Mouse (Mus musculus) hindbrain, embryonic 12.5 days (tissue): ENCODE measurements around the gene S100pbp. TPM values are rescaled to one million over a fixed set of nuclear protein-coding genes. Genes with fewer than 3 reads are reported as not detected.
A peak's percentile ranks its signal among the peaks of the same experiment; 100 is the strongest.

ENCODE experiments used
- ATAC-seq: fragments of 200-750 bp; cut with Nextera tagmentation; 2 replicates; pipeline ENCODE4 v1.8.0; 2017; ENCODE audit warnings: moderate TSS enrichment; ENCODE audit not compliant: low FRiP score
- H3K27ac ChIP-seq: fragments of 300-500 bp; sonication (generic); 2 replicates; pipeline ENCODE4 v1.5.1; 2016; ENCODE audit warnings: mild to moderate bottlenecking
- H3K27me3 ChIP-seq: fragments of 300-500 bp; sonication (generic); 2 replicates; pipeline ENCODE4 v1.6.1; 2016; ENCODE audit warnings: mild to moderate bottlenecking
- H3K36me3 ChIP-seq: fragments of 300-500 bp; sonication (generic); 2 replicates; pipeline ENCODE4 v1.6.1; 2016; ENCODE audit warnings: mild to moderate bottlenecking
- H3K4me1 ChIP-seq: fragments of 300-500 bp; sonication (generic); 2 replicates; pipeline ENCODE4 v1.6.1; 2016
- H3K4me2 ChIP-seq: fragments of 300-500 bp; sonication (generic); replicated peaks from 2 replicates; pipeline ENCODE4 v1.6.1; 2016; ENCODE audit warnings: mild to moderate bottlenecking
- H3K4me3 ChIP-seq: fragments of 300-500 bp; sonication (generic); 2 replicates; pipeline ENCODE4 v1.5.1; 2016; ENCODE audit warnings: mild to moderate bottlenecking
- H3K9ac ChIP-seq: fragments of 300-500 bp; sonication (generic); 2 replicates; pipeline ENCODE4 v1.6.1; 2016; ENCODE audit warnings: mild to moderate bottlenecking, moderate library complexity
- H3K9me3 ChIP-seq: fragments of 300-500 bp; sonication (generic); replicated peaks from 2 replicates; pipeline ENCODE4 v1.6.1; 2016; ENCODE audit warnings: mild to moderate bottlenecking
- WGBS: fragments of 180-500 bp; shearing (Covaris S2); methylation state at CpG from one replicate; pipeline ENCODE4 v1.1.7; 2016; 5-methylcytosine and 5-hydroxymethylcytosine counted together
- polyA plus RNA-seq: library from polyadenylated mRNA; unstranded; fragments of >200 nt; fragmentation: Nextera tagmentation; extraction: Ambion mirVana; gene quantifications from 2 replicates; pipeline ENCODE4 v1.2.1, GENCODE M21; 2016

Gene S100pbp
- polyA plus RNA-seq = 23.2 and 26.7 TPM in 2 replicates

- Histone ChIP-seq H3K4me3 (peak within 1 kb of the TSS; percentile 91), H3K36me3 (peaks cover 11% of the 10 kb centered on the region), H3K4me2 (peak within 1 kb of the TSS; percentile 80), H3K27ac (peak within 1 kb of the TSS; percentile 88), H3K27me3 (no peaks in the 10 kb centered on the region), H3K9me3 (no peaks in the 10 kb centered on the region), H3K9ac (peak within 1 kb of the TSS; percentile 85), H3K4me1 (peaks cover 28% of the 10 kb centered on the region)
- under 1% methylated on average over 53 of the region's 58 CpGs for WGBS
- ATAC-seq = peak; percentile 92
These were observed at the start of gene S100pbp, which contains the start of gene Yars for GRCm38 (mm10) chr4:129189542-129190519. S100pbp (minus strand) TSS chr4:129189727. Yars (plus strand) TSS chr4:129189760.

GRCm38 (mm10) chr4:129239075-129239474, 49.5 kb upstream of the S100pbp start:
- Histone ChIP-seq H3K4me2 (peak overlapping the region; percentile 93), H3K4me3 (peak overlapping the region; percentile 80), H3K9ac (peak overlapping the region; percentile 88), H3K9me3 (no peaks in the 10 kb centered on the region), H3K36me3 (no peaks in the 10 kb centered on the region), H3K4me1 (peaks cover 52% of the 10 kb centered on the region), H3K27me3 (peaks cover 9% of the 10 kb centered on the region), H3K27ac (peak overlapping the region; percentile 74)
- 2% methylated on average over 26 of the region's 29 CpGs for WGBS
- ATAC-seq = peak; percentile 90

- Histone ChIP-seq H3K4me3 (peak overlapping the region; percentile 80), H3K27ac (peak overlapping the region; percentile 74), H3K36me3 (no peaks in the 10 kb centered on the region), H3K9me3 (no peaks in the 10 kb centered on the region), H3K4me1 (peaks cover 52% of the 10 kb centered on the region), H3K9ac (peak overlapping the region; percentile 88), H3K27me3 (peaks cover 9% of the 10 kb centered on the region), H3K4me2 (peak overlapping the region; percentile 93)
- ATAC-seq = peak; percentile 45
- WGBS = under 1% methylated on average over 23 of the region's 23 CpGs
These were observed 49.1 kb upstream of the S100pbp start for GRCm38 (mm10) chr4:129238579-129239016.

GRCm38 (mm10) chr4:129237843-129238441, 48.4 kb upstream of the S100pbp start:
- peak overlapping the region; percentile 74; the same call in 1 of the 2 replicates for H3K27ac ChIP-seq
- 7% methylated on average over 21 of the region's 21 CpGs for WGBS
- no peaks in the 10 kb centered on the region for H3K36me3 ChIP-seq
- H3K27me3 ChIP-seq = peaks cover 9% of the 10 kb centered on the region
- peak; percentile 18; the same call in 1 of the 2 replicates for ATAC-seq
- H3K4me3 ChIP-seq = peak overlapping the region; percentile 80
- peak overlapping the region; percentile 88 for H3K9ac ChIP-seq
- H3K4me2 ChIP-seq = peak overlapping the region; percentile 93
- H3K4me1 ChIP-seq = peaks cover 53% of the 10 kb centered on the region
- no peaks in the 10 kb centered on the region for H3K9me3 ChIP-seq

- Histone ChIP-seq H3K4me3 (no peak overlapping the region), H3K4me2 (no peak overlapping the region), H3K4me1 (peaks cover 49% of the 10 kb centered on the region), H3K27me3 (peaks cover 9% of the 10 kb centered on the region; the same call in 1 of the 2 replicates), H3K9me3 (no peaks in the 10 kb centered on the region), H3K36me3 (no peaks in the 10 kb centered on the region), H3K9ac (no peak overlapping the region), H3K27ac (no peak overlapping the region)
- 92% methylated on average over 8 of the region's 8 CpGs for WGBS
- ATAC-seq = no peak
These were observed 46.8 kb upstream of the S100pbp start for GRCm38 (mm10) chr4:129236236-129236813.

- Histone ChIP-seq H3K27me3 (peaks cover 9% of the 10 kb centered on the region; the same call in 1 of the 2 replicates), H3K9me3 (no peaks in the 10 kb centered on the region), H3K4me2 (no peak overlapping the region), H3K4me1 (peaks cover 53% of the 10 kb centered on the region), H3K36me3 (no peaks in the 10 kb centered on the region), H3K27ac (no peak overlapping the region), H3K4me3 (no peak overlapping the region), H3K9ac (no peak overlapping the region)
- ATAC-seq = no peak
- WGBS = 79% methylated on average over 3 of the region's 3 CpGs
These were observed 45.6 kb upstream of the S100pbp start for GRCm38 (mm10) chr4:129235147-129235546.

- ATAC-seq = no peak
- H3K27me3 ChIP-seq = peaks cover 13% of the 10 kb centered on the region
- WGBS = 85% methylated on average over 7 of the region's 7 CpGs
These were observed 45.0 kb upstream of the S100pbp start for GRCm38 (mm10) chr4:129234488-129234887.

GRCm38 (mm10) chr4:129232561-129233360, 43.2 kb upstream of the S100pbp start:
- no peak for ATAC-seq
- no peak overlapping the region for H3K27ac ChIP-seq
- WGBS = 73% methylated on average over 9 of the region's 9 CpGs

More at GRCm38 (mm10) chr4:129234488-129234887, 45.0 kb upstream of the S100pbp start:
- no peaks in the 10 kb centered on the region for H3K36me3 ChIP-seq
- no peak overlapping the region for H3K27ac ChIP-seq
- no peak overlapping the region for H3K4me3 ChIP-seq
- H3K4me2 ChIP-seq = no peak overlapping the region
- H3K9me3 ChIP-seq = no peaks in the 10 kb centered on the region
- peaks cover 52% of the 10 kb centered on the region for H3K4me1 ChIP-seq
- H3K9ac ChIP-seq = no peak overlapping the region

GRCm38 (mm10) chr4:129231594-129232450, 42.3 kb upstream of the S100pbp start:
- Histone ChIP-seq H3K27ac (no peak overlapping the region), H3K4me2 (no peak overlapping the region), H3K36me3 (no peaks in the 10 kb centered on the region), H3K9me3 (no peaks in the 10 kb centered on the region), H3K4me3 (no peak overlapping the region), H3K9ac (no peak overlapping the region), H3K27me3 (peaks cover 9% of the 10 kb centered on the region), H3K4me1 (peaks cover 45% of the 10 kb centered on the region)
- ATAC-seq = no peak
- 70% methylated on average over 12 of the region's 12 CpGs for WGBS

More at GRCm38 (mm10) chr4:129232561-129233360, 43.2 kb upstream of the S100pbp start:
- Histone ChIP-seq H3K27me3 (peaks cover 12% of the 10 kb centered on the region), H3K4me3 (no peak overlapping the region), H3K4me1 (peaks cover 45% of the 10 kb centered on the region), H3K9me3 (no peaks in the 10 kb centered on the region), H3K4me2 (no peak overlapping the region), H3K9ac (no peak overlapping the region), H3K36me3 (no peaks in the 10 kb centered on the region)

- 56% methylated on average over 8 of the region's 8 CpGs for WGBS
- Histone ChIP-seq H3K9me3 (no peaks in the 10 kb centered on the region), H3K4me2 (no peak overlapping the region), H3K9ac (no peak overlapping the region), H3K27ac (no peak overlapping the region), H3K4me1 (peaks cover 49% of the 10 kb centered on the region), H3K36me3 (no peaks in the 10 kb centered on the region), H3K27me3 (peaks cover 9% of the 10 kb centered on the region), H3K4me3 (no peak overlapping the region)
- ATAC-seq = no peak
These were observed 41.4 kb upstream of the S100pbp start for GRCm38 (mm10) chr4:129230926-129231325.
